19 mouse cellular contexts compared by ENCODE assay signal in the genomic region with DNA sequence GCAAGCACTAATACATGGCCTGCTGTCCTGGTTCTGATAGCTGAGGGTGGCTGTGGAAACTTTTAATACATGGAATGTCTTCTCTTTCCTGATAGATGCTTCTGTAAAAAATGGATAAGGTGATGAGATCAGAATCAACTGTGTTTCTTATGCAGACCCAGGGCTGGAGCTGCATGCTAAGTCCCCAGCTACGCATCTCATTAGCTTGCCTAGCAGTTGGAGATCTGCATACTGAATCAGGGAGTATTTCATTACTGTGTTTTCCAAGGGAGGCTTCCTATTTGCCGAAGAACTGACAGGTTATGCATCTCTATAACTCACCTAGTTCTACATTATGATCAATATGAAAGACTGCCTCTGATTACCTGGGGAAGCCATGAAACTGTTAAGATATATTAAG.
A peak's percentile ranks its signal among the peaks of the same experiment; 100 is the strongest.
DNase-seq lines count a peak whose midpoint lies in the region; ATAC-seq and TF ChIP-seq lines count a peak whose summit lies in the region.
"Had no signal": no experiment of that assay in that cellular context is flagged by ENCODE, and none has a peak within 500 bp of the region (broad histone marks: within the 10 kb centered on the region; RNA-seq: fewer than 3 reads in every experiment).

No protein-coding gene starts in this region.

- peak; percentile 88 for DNase-seq in brain, embryonic 14.5 days (ENCODE audit: low read depth)
- DNase-seq in lung, adult 18-20 months, result no peak
- DNase-seq in spleen, adult 18-20 months, result no peak
- no peak for DNase-seq in frontal cortex, adult 2 months (ENCODE audit: extremely low spot score in 1 of 2, low spot score in 1 of 2)
- DNase-seq: cerebellum, postnatal 10 days; gastrocnemius, postnatal 36 days; heart, postnatal 10 days; lung, postnatal 14 days; thymus, postnatal 4 days had no signal

- no peak for TF ChIP-seq CTCF in brain, embryonic 14.5 days (IDR thresholded peaks at IDR 0.05; ENCODE audit: borderline replicate concordance, extremely low read depth, insufficient read depth, insufficient read length)

- WGBS in forebrain, embryonic 13.5 days, result 46% methylated on average over 2 of the region's 2 CpGs
- WGBS in hindbrain, embryonic 15.5 days, result 27% methylated on average over 2 of the region's 2 CpGs
- 12% methylated on average over 2 of the region's 2 CpGs for WGBS in midbrain, embryonic 16.5 days

- ATAC-seq in forebrain, embryonic 13.5 days, result peak; percentile 93
- peak; percentile 65; the same call in 1 of the 2 replicates for ATAC-seq in hindbrain, embryonic 15.5 days (ENCODE audit: low FRiP score, low read depth)
- ATAC-seq in midbrain, embryonic 16.5 days, result peak; percentile 96

- no peaks in the 10 kb centered on the region for H3K36me3 ChIP-seq in forebrain, embryonic 13.5 days (ENCODE audit: poor library complexity, severe bottlenecking)
- no peaks in the 10 kb centered on the region for H3K36me3 ChIP-seq in hindbrain, embryonic 15.5 days
- H3K36me3 ChIP-seq in midbrain, embryonic 16.5 days (ENCODE audit: control insufficient read depth, insufficient read depth, low read length), result no peaks in the 10 kb centered on the region
- H3K36me3 ChIP-seq: embryonic facial prominence, embryonic 10.5 days; heart, embryonic 10.5 days; limb, embryonic 13.5 days had no signal

- H3K27me3 ChIP-seq in forebrain, embryonic 13.5 days, result no peaks in the 10 kb centered on the region
- no peaks in the 10 kb centered on the region for H3K27me3 ChIP-seq in hindbrain, embryonic 15.5 days
- H3K27me3 ChIP-seq in midbrain, embryonic 16.5 days (ENCODE audit: control insufficient read depth, insufficient read depth, low read depth, low read length), result no peaks in the 10 kb centered on the region
- H3K27me3 ChIP-seq: limb, embryonic 13.5 days; megakaryocyte, embryonic 14.5 days had no signal

- H3K4me1 ChIP-seq in forebrain, embryonic 13.5 days, result peaks cover 11% of the 10 kb centered on the region
- H3K4me1 ChIP-seq in hindbrain, embryonic 15.5 days (replicated peaks), result peaks cover 6% of the 10 kb centered on the region
- H3K4me1 ChIP-seq in midbrain, embryonic 16.5 days (ENCODE audit: control insufficient read depth, insufficient read depth, low read length), result peaks cover 9% of the 10 kb centered on the region
- H3K4me1 ChIP-seq: heart, embryonic 10.5 days; limb, embryonic 13.5 days; megakaryocyte, embryonic 14.5 days had no signal

- H3K4me2 ChIP-seq in forebrain, embryonic 13.5 days, result peak overlapping the region; percentile 15; the same call in 1 of the 2 replicates
- H3K4me2 ChIP-seq in hindbrain, embryonic 15.5 days, result no peak overlapping the region
- peak overlapping the region; percentile 4 for H3K4me2 ChIP-seq in midbrain, embryonic 16.5 days (ENCODE audit: low read length)
- H3K4me2 ChIP-seq: limb, embryonic 13.5 days had no signal

- no peaks in the 10 kb centered on the region for H3K9me3 ChIP-seq in forebrain, embryonic 13.5 days (replicated peaks)
- no peaks in the 10 kb centered on the region for H3K9me3 ChIP-seq in hindbrain, embryonic 15.5 days
- H3K9me3 ChIP-seq in midbrain, embryonic 16.5 days (replicated peaks; ENCODE audit: control insufficient read depth, low read length, poor library complexity, severe bottlenecking), result no peaks in the 10 kb centered on the region
- H3K9me3 ChIP-seq: embryonic facial prominence, embryonic 10.5 days; heart, embryonic 10.5 days; limb, embryonic 13.5 days had no signal

- no peak overlapping the region for H3K9ac ChIP-seq in forebrain, embryonic 13.5 days
- H3K9ac ChIP-seq in hindbrain, embryonic 15.5 days, result no peak overlapping the region
- H3K9ac ChIP-seq in midbrain, embryonic 16.5 days (ENCODE audit: low read depth, low read length), result no peak overlapping the region
- H3K9ac ChIP-seq: limb, embryonic 13.5 days; liver, embryonic 14.5 days had no signal

- no peak for TF ChIP-seq POLR2A in brain, embryonic 14.5 days (IDR thresholded peaks at IDR 0.05; ENCODE audit: borderline replicate concordance, extremely low read depth, insufficient read depth, insufficient read length, poor library complexity, severe bottlenecking)

- H3K27ac ChIP-seq in forebrain, embryonic 13.5 days, result peak overlapping the region; percentile 31; the same call in 1 of the 2 replicates
- 0 out of 2 replicates have a peak overlapping the region, but pooled peaks have one; percentile 14 for H3K27ac ChIP-seq in hindbrain, embryonic 15.5 days (replicated peaks)
- H3K27ac ChIP-seq in midbrain, embryonic 16.5 days (ENCODE audit: low read length), result peak overlapping the region; percentile 31
- H3K27ac ChIP-seq: embryonic facial prominence, embryonic 10.5 days; heart, embryonic 10.5 days; kidney, postnatal 0 days; layer of hippocampus, adult 2 months; limb, embryonic 13.5 days; liver, embryonic 14.5 days had no signal

- no peak overlapping the region for H3K4me3 ChIP-seq in forebrain, embryonic 13.5 days
- no peak overlapping the region for H3K4me3 ChIP-seq in hindbrain, embryonic 15.5 days
- no peak overlapping the region for H3K4me3 ChIP-seq in midbrain, embryonic 16.5 days (ENCODE audit: low read depth, low read length)
- H3K4me3 ChIP-seq: embryonic facial prominence, embryonic 10.5 days; heart, embryonic 10.5 days; layer of hippocampus, adult 2 months; limb, embryonic 13.5 days; megakaryocyte, embryonic 14.5 days had no signal
